Mouse (Mus musculus) hindbrain, postnatal 0 days (tissue): ENCODE measurements around the gene Lix1l. TPM values are rescaled to one million over a fixed set of nuclear protein-coding genes. Genes with fewer than 3 reads are reported as not detected.

Source experiments
- ATAC-seq: fragments of 200-750 bp; cut with Nextera tagmentation; 2 replicates; pipeline ENCODE4 v1.8.0; 2017; ENCODE audit warnings: mild to moderate bottlenecking, moderate TSS enrichment, moderate library complexity
- DNase-seq: peaks from one replicate; pipeline ENCODE4 v3.0.0-alpha.2; 2015; ENCODE audit warnings: low spot score
- H3K27ac ChIP-seq: fragments of 300-500 bp; sonication (generic); 2 replicates; pipeline ENCODE4 v1.5.1; 2014; ENCODE audit warnings: mild to moderate bottlenecking
- H3K27me3 ChIP-seq: fragments of 300-500 bp; sonication (generic); 2 replicates; pipeline ENCODE4 v1.6.1; 2014; ENCODE audit warnings: low read length, mixed read lengths; ENCODE audit not compliant: insufficient read depth
- H3K36me3 ChIP-seq: fragments of 300-500 bp; sonication (generic); 2 replicates; pipeline ENCODE4 v1.6.1; 2014; ENCODE audit warnings: low read length, mixed read lengths; ENCODE audit not compliant: insufficient read depth
- H3K4me1 ChIP-seq: fragments of 300-500 bp; sonication (generic); 2 replicates; pipeline ENCODE4 v1.6.1; 2014; ENCODE audit warnings: antibody characterized with exemption, low read length, mixed read lengths; ENCODE audit not compliant: insufficient read depth
- H3K4me2 ChIP-seq: fragments of 300-500 bp; sonication (generic); 2 replicates; pipeline ENCODE4 v1.6.1; 2014; ENCODE audit warnings: low read depth, mild to moderate bottlenecking, low read length, moderate library complexity, mixed read lengths
- H3K4me3 ChIP-seq: fragments of 300-500 bp; sonication (generic); 2 replicates; pipeline ENCODE4 v1.5.1; 2014; ENCODE audit warnings: low read length
- H3K9ac ChIP-seq: fragments of 300-500 bp; sonication (generic); replicated peaks from 2 replicates; pipeline ENCODE4 v1.6.1; 2014; ENCODE audit warnings: mild to moderate bottlenecking, low read length, moderate library complexity, mixed read lengths
- H3K9me3 ChIP-seq: fragments of 300-500 bp; sonication (generic); 2 replicates; pipeline ENCODE4 v1.6.1; 2016; ENCODE audit warnings: low read length, mixed read lengths
- CTCF ChIP-seq: IDR thresholded peaks from 2 replicates; pipeline ENCODE4 v1.5.1; 2016; ENCODE audit warnings: antibody characterized with exemption, control low read depth, low read depth
- WGBS: fragments of 180-500 bp; shearing (Covaris S2); extraction: QIAGEN DNeasy Blood & Tissue Kit; methylation state at CpG from one replicate; pipeline ENCODE4 v1.1.7; 2014; 5-methylcytosine and 5-hydroxymethylcytosine counted together
- polyA plus RNA-seq: library from polyadenylated mRNA; unstranded; fragments of >200 nt; fragmentation: Nextera tagmentation; extraction: Ambion mirVana; gene quantifications from 2 replicates; pipeline ENCODE4 v1.2.1, GENCODE M21; 2015
- total RNA-seq: library from RNA; depleted of rRNA; stranded (reverse); fragments of >200 nt; gene quantifications from 2 replicates; pipeline ENCODE4 v1.2.3, GENCODE M21; 2014

Lix1l gene
- total and polyA plus RNA-seq, 2 experiments from 2014 or later = 3.9 to 48.4 TPM

GRCm38 (mm10) chr3:96581771-96582515, 19.0 kb upstream of the Lix1l start:
- DNase-seq (no peak), ATAC-seq (no peak)
- Histone ChIP-seq H3K36me3 (no peaks in the 10 kb centered on the region), H3K9me3 (no peaks in the 10 kb centered on the region), H3K4me2 (no peak overlapping the region), H3K9ac (no peak overlapping the region), H3K4me3 (no peak overlapping the region), H3K27ac (no peak overlapping the region), H3K4me1 (0 out of 2 replicates have a peak, but pooled peaks cover 4% of the 10 kb centered on the region), H3K27me3 (no peaks in the 10 kb centered on the region)
- no peak for TF ChIP-seq CTCF
- WGBS = 88% methylated on average over 16 of the region's 16 CpGs

- Histone ChIP-seq H3K27me3 (no peaks in the 10 kb centered on the region), H3K36me3 (no peaks in the 10 kb centered on the region), H3K4me1 (no peaks in the 10 kb centered on the region), H3K27ac (no peak overlapping the region), H3K4me2 (no peak overlapping the region), H3K9me3 (no peaks in the 10 kb centered on the region), H3K9ac (no peak overlapping the region), H3K4me3 (no peak overlapping the region)
- ATAC-seq = no peak
- 0 out of 2 replicates have a peak, but pooled peaks have one; percentile 7 for TF ChIP-seq CTCF
- WGBS = 96% methylated on average over 5 of the region's 5 CpGs
- no peak for DNase-seq
These were observed 17.6 kb upstream of the Lix1l start for GRCm38 (mm10) chr3:96583386-96583785.

- no peak overlapping the region for H3K4me2 ChIP-seq
- H3K27me3 ChIP-seq = no peaks in the 10 kb centered on the region
- ATAC-seq (no peak), DNase-seq (no peak)
- peaks cover 4% of the 10 kb centered on the region; the same call in 1 of the 2 replicates for H3K4me1 ChIP-seq
- no peaks in the 10 kb centered on the region for H3K9me3 ChIP-seq
- no peak overlapping the region for H3K9ac ChIP-seq
- H3K27ac ChIP-seq = no peak overlapping the region
- no peaks in the 10 kb centered on the region for H3K36me3 ChIP-seq
- H3K4me3 ChIP-seq = no peak overlapping the region
- TF ChIP-seq CTCF = no peak
- WGBS = 88% methylated on average over 4 of the region's 4 CpGs
These were observed 10.3 kb upstream of the Lix1l start for GRCm38 (mm10) chr3:96590657-96591056.

- ATAC-seq (no peak), DNase-seq (peak; percentile 57)
- Histone ChIP-seq H3K27ac (peak overlapping the region; percentile 87), H3K4me3 (peak overlapping the region; percentile 68), H3K4me2 (peak overlapping the region; percentile 86), H3K9ac (peak overlapping the region; percentile 69), H3K36me3 (no peaks in the 10 kb centered on the region), H3K9me3 (no peaks in the 10 kb centered on the region), H3K27me3 (no peaks in the 10 kb centered on the region), H3K4me1 (peaks cover 19% of the 10 kb centered on the region)
- TF ChIP-seq CTCF = no peak
- WGBS = under 1% methylated on average over 10 of the region's 10 CpGs
These were observed 7.6 kb upstream of the Lix1l start for GRCm38 (mm10) chr3:96593374-96593773.

- H3K4me1 ChIP-seq = peaks cover 24% of the 10 kb centered on the region
- ATAC-seq (peak; percentile 92), DNase-seq (peak; percentile 95)
- H3K36me3 ChIP-seq = no peaks in the 10 kb centered on the region
- peak within 1 kb of the TSS; percentile 69 for H3K9ac ChIP-seq
- no peaks in the 10 kb centered on the region for H3K9me3 ChIP-seq
- under 1% methylated on average over 38 of the region's 38 CpGs for WGBS
- peak within 1 kb of the TSS; percentile 68 for H3K4me3 ChIP-seq
- TF ChIP-seq CTCF = peak; percentile 49
- H3K4me2 ChIP-seq = peak within 1 kb of the TSS; percentile 86
- no peaks in the 10 kb centered on the region for H3K27me3 ChIP-seq
- H3K27ac ChIP-seq = peak within 1 kb of the TSS; percentile 87
These were observed 7.0 kb upstream of the Lix1l start, which contains the start of gene Polr3gl for GRCm38 (mm10) chr3:96593790-96594560. Polr3gl (minus strand) TSS chr3:96594181.

- H3K4me2 ChIP-seq = no peak overlapping the region; the same call in 1 of the 2 replicates
- no peaks in the 10 kb centered on the region for H3K9me3 ChIP-seq
- TF ChIP-seq CTCF = no peak; the same call in 1 of the 2 replicates
- WGBS = 79% methylated on average over 5 of the region's 5 CpGs
- DNase-seq (no peak), ATAC-seq (no peak)
- H3K27ac ChIP-seq = no peak overlapping the region
- no peaks in the 10 kb centered on the region for H3K36me3 ChIP-seq
- H3K4me3 ChIP-seq = no peak overlapping the region
- H3K27me3 ChIP-seq = no peaks in the 10 kb centered on the region
- no peak overlapping the region for H3K9ac ChIP-seq
- peaks cover 24% of the 10 kb centered on the region for H3K4me1 ChIP-seq
These were observed 6.1 kb upstream of the Lix1l start for GRCm38 (mm10) chr3:96594851-96595250.
